Mouse (Mus musculus): ENCODE measurements around the gene Cfap299. TPM values are rescaled to one million over a fixed set of nuclear protein-coding genes. Genes with fewer than 3 reads are reported as not detected.

The Cfap299 gene
- polyA plus RNA-seq, 1 experiment from 2014 or later, result 2.2 TPM

GRCm38 (mm10) chr5:98732157-98733009 is 403.3 kb downstream of the Cfap299 start:
- Histone ChIP-seq H3K4me3 (no peak overlapping the region), H3K9me3 (no peaks in the 10 kb centered on the region), H3K36me3 (replicated peaks) (no peaks in the 10 kb centered on the region), H3K4me2 (no peak overlapping the region), H3K4me1 (no peaks in the 10 kb centered on the region), H3K9ac (no peak overlapping the region), H3K27me3 (replicated peaks) (no peaks in the 10 kb centered on the region), H3K27ac (no peak overlapping the region)
- WGBS, result 60% methylated on average over 6 of the region's 6 CpGs
- no peak for ATAC-seq (replicated peaks)

- 70% methylated on average over 2 of the region's 2 CpGs for WGBS
- no peaks in the 10 kb centered on the region for H3K4me1 ChIP-seq
- no peak overlapping the region for H3K4me2 ChIP-seq
- H3K9me3 ChIP-seq, result no peaks in the 10 kb centered on the region
- no peak overlapping the region for H3K9ac ChIP-seq
- no peak overlapping the region for H3K27ac ChIP-seq
- ATAC-seq (replicated peaks), result no peak
- H3K27me3 ChIP-seq (replicated peaks), result no peaks in the 10 kb centered on the region
- H3K36me3 ChIP-seq (replicated peaks), result no peaks in the 10 kb centered on the region
- no peak overlapping the region for H3K4me3 ChIP-seq
Measured at GRCm38 (mm10) chr5:98733010-98733399, 403.9 kb downstream of the Cfap299 start.

- ATAC-seq (replicated peaks), result peak; percentile 42; the same call in 1 of the 2 replicates
- no peak overlapping the region for H3K9ac ChIP-seq
- H3K36me3 ChIP-seq (replicated peaks), result no peaks in the 10 kb centered on the region
- WGBS, result 41% methylated on average over 15 of the region's 15 CpGs
- no peaks in the 10 kb centered on the region for H3K27me3 ChIP-seq (replicated peaks)
- no peak overlapping the region for H3K4me3 ChIP-seq
- H3K9me3 ChIP-seq, result no peaks in the 10 kb centered on the region
- 0 out of 2 replicates have a peak overlapping the region, but pooled peaks have one; percentile 2 for H3K4me2 ChIP-seq
- no peak overlapping the region for H3K27ac ChIP-seq
- no peaks in the 10 kb centered on the region for H3K4me1 ChIP-seq
Measured at GRCm38 (mm10) chr5:98761858-98762652, 433.0 kb downstream of the Cfap299 start.

- Histone ChIP-seq H3K36me3 (replicated peaks) (no peaks in the 10 kb centered on the region), H3K4me1 (no peaks in the 10 kb centered on the region), H3K27ac (no peak overlapping the region), H3K4me3 (no peak overlapping the region), H3K9ac (no peak overlapping the region), H3K9me3 (no peaks in the 10 kb centered on the region), H3K27me3 (replicated peaks) (no peaks in the 10 kb centered on the region), H3K4me2 (no peak overlapping the region)
- 82% methylated on average over 4 of the region's 4 CpGs for WGBS
- no peak for ATAC-seq (replicated peaks)
Measured at GRCm38 (mm10) chr5:98778588-98778987, 449.5 kb downstream of the Cfap299 start.

GRCm38 (mm10) chr5:98782066-98782465 is 453.0 kb downstream of the Cfap299 start:
- WGBS, result 96% methylated on average over 7 of the region's 7 CpGs
- no peaks in the 10 kb centered on the region for H3K9me3 ChIP-seq
- no peak overlapping the region for H3K27ac ChIP-seq
- H3K9ac ChIP-seq, result no peak overlapping the region
- ATAC-seq (replicated peaks), result no peak
- no peaks in the 10 kb centered on the region for H3K27me3 ChIP-seq (replicated peaks)
- no peak overlapping the region for H3K4me3 ChIP-seq
- H3K36me3 ChIP-seq (replicated peaks), result no peaks in the 10 kb centered on the region
- H3K4me1 ChIP-seq, result no peaks in the 10 kb centered on the region
- H3K4me2 ChIP-seq, result no peak overlapping the region

- H3K27ac ChIP-seq, result no peak overlapping the region
- H3K4me1 ChIP-seq, result no peaks in the 10 kb centered on the region
- H3K9me3 ChIP-seq, result no peaks in the 10 kb centered on the region
- no peak overlapping the region for H3K4me3 ChIP-seq
- no peaks in the 10 kb centered on the region for H3K36me3 ChIP-seq (replicated peaks)
- H3K27me3 ChIP-seq (replicated peaks), result no peaks in the 10 kb centered on the region
- no peak overlapping the region for H3K4me2 ChIP-seq
- ATAC-seq (replicated peaks), result no peak
- WGBS, result 87% methylated on average over 4 of the region's 4 CpGs
- H3K9ac ChIP-seq, result no peak overlapping the region
Measured at GRCm38 (mm10) chr5:98787735-98788134, 458.6 kb downstream of the Cfap299 start.

GRCm38 (mm10) chr5:98788568-98788967 is 459.5 kb downstream of the Cfap299 start:
- no peaks in the 10 kb centered on the region for H3K36me3 ChIP-seq (replicated peaks)
- H3K4me1 ChIP-seq, result no peaks in the 10 kb centered on the region
- H3K27me3 ChIP-seq (replicated peaks), result no peaks in the 10 kb centered on the region
- H3K9ac ChIP-seq, result no peak overlapping the region
- no peak overlapping the region for H3K4me2 ChIP-seq
- H3K4me3 ChIP-seq, result no peak overlapping the region
- no peak overlapping the region for H3K27ac ChIP-seq
- WGBS, result 91% methylated on average over 7 of the region's 7 CpGs
- H3K9me3 ChIP-seq, result no peaks in the 10 kb centered on the region
- no peak for ATAC-seq (replicated peaks)

- H3K9me3 ChIP-seq, result no peaks in the 10 kb centered on the region
- H3K36me3 ChIP-seq (replicated peaks), result no peaks in the 10 kb centered on the region
- H3K9ac ChIP-seq, result no peak overlapping the region
- no peak overlapping the region for H3K4me2 ChIP-seq
- H3K4me1 ChIP-seq, result no peaks in the 10 kb centered on the region
- H3K27ac ChIP-seq, result no peak overlapping the region
- H3K27me3 ChIP-seq (replicated peaks), result no peaks in the 10 kb centered on the region
- no peak overlapping the region for H3K4me3 ChIP-seq
- 79% methylated on average over 7 of the region's 7 CpGs for WGBS
- no peak for ATAC-seq (replicated peaks)
Measured at GRCm38 (mm10) chr5:98790894-98791607, 461.9 kb downstream of the Cfap299 start.

GRCm38 (mm10) chr5:98801495-98801894 is 472.4 kb downstream of the Cfap299 start:
- Histone ChIP-seq H3K4me1 (no peaks in the 10 kb centered on the region), H3K4me3 (no peak overlapping the region), H3K27ac (no peak overlapping the region), H3K27me3 (replicated peaks) (no peaks in the 10 kb centered on the region), H3K36me3 (replicated peaks) (no peaks in the 10 kb centered on the region), H3K4me2 (no peak overlapping the region), H3K9me3 (no peaks in the 10 kb centered on the region), H3K9ac (no peak overlapping the region)
- ATAC-seq (replicated peaks), result peak; percentile 54; the same call in 1 of the 2 replicates
- 26% methylated on average over 5 of the region's 5 CpGs for WGBS

- no peak for ATAC-seq (replicated peaks)
- H3K4me1 ChIP-seq, result no peaks in the 10 kb centered on the region
- no peak overlapping the region for H3K27ac ChIP-seq
- WGBS, result 87% methylated on average over 6 of the region's 6 CpGs
- H3K36me3 ChIP-seq (replicated peaks), result no peaks in the 10 kb centered on the region
- H3K4me2 ChIP-seq, result no peak overlapping the region
- H3K4me3 ChIP-seq, result no peak overlapping the region
- no peak overlapping the region for H3K9ac ChIP-seq
- H3K27me3 ChIP-seq (replicated peaks), result no peaks in the 10 kb centered on the region
- no peaks in the 10 kb centered on the region for H3K9me3 ChIP-seq
Measured at GRCm38 (mm10) chr5:98804761-98805160, 475.7 kb downstream of the Cfap299 start.

- H3K9me3 ChIP-seq, result no peaks in the 10 kb centered on the region
- ATAC-seq (replicated peaks), result no peak
- WGBS, result 96% methylated on average over 4 of the region's 4 CpGs
- no peak overlapping the region for H3K4me3 ChIP-seq
- H3K4me2 ChIP-seq, result no peak overlapping the region
- H3K27me3 ChIP-seq (replicated peaks), result no peaks in the 10 kb centered on the region
- no peak overlapping the region for H3K27ac ChIP-seq
- H3K36me3 ChIP-seq (replicated peaks), result no peaks in the 10 kb centered on the region
- H3K4me1 ChIP-seq, result no peaks in the 10 kb centered on the region
- no peak overlapping the region for H3K9ac ChIP-seq
Measured at GRCm38 (mm10) chr5:98806492-98806891, 477.4 kb downstream of the Cfap299 start.

GRCm38 (mm10) chr5:98807022-98807421 is 477.9 kb downstream of the Cfap299 start:
- H3K4me1 ChIP-seq, result no peaks in the 10 kb centered on the region
- no peaks in the 10 kb centered on the region for H3K9me3 ChIP-seq
- H3K36me3 ChIP-seq (replicated peaks), result no peaks in the 10 kb centered on the region
- no peak overlapping the region for H3K4me2 ChIP-seq
- 93% methylated on average over 7 of the region's 7 CpGs for WGBS
- H3K9ac ChIP-seq, result no peak overlapping the region
- no peak overlapping the region for H3K4me3 ChIP-seq
- no peak overlapping the region for H3K27ac ChIP-seq
- H3K27me3 ChIP-seq (replicated peaks), result no peaks in the 10 kb centered on the region
- ATAC-seq (replicated peaks), result no peak
